Mouse (Mus musculus) liver, embryonic 14.5 days (tissue): ENCODE measurements at regions not wholly inside any gene's neighbourhood (a gene's known extent, or its start where the extent isn't known, plus 50 kb on each side); places are given as distances from the start of the nearest gene placed in this dataset.

ENCODE experiments used
- CTCF ChIP-seq: IDR thresholded peaks from 2 replicates; pipeline ENCODE4 v1.5.1; 2016; ENCODE audit warnings: antibody characterized with exemption, low read depth, control low read depth
- EP300 ChIP-seq: IDR thresholded peaks from 2 replicates; pipeline ENCODE4 v1.6.1; 2016; ENCODE audit warnings: antibody characterized with exemption, low read depth

- TF ChIP-seq EP300 (no peak), CTCF (no peak)
Observed at GRCm38 (mm10) chr8:24381666-24382253, 343.9 kb downstream of the Adam3 start.
